Mouse (Mus musculus): ENCODE results near the gene Ppp1r1c. TPM values are rescaled to one million over a fixed set of nuclear protein-coding genes. Genes with fewer than 3 reads are reported as not detected.

Ppp1r1c gene
- not detected in 2 replicates for total RNA-seq (2021)
- long read RNA-seq, result 0 reads

GRCm38 (mm10) chr2:79707575-79707974 is at the start of gene Ppp1r1c:
TSS of gene Ppp1r1c (plus strand) at chr2:79707780.
- no peak for DNase-seq

- no peak for DNase-seq
Measured at GRCm38 (mm10) chr2:79660417-79661185, 47.0 kb upstream of the Ppp1r1c start.

- no peak for DNase-seq
Measured at GRCm38 (mm10) chr2:79661486-79662104, 46.0 kb upstream of the Ppp1r1c start.

- no peak for DNase-seq
Measured at GRCm38 (mm10) chr2:79664532-79665286, 42.9 kb upstream of the Ppp1r1c start.

- no peak for DNase-seq
Measured at GRCm38 (mm10) chr2:79665492-79665891, 42.1 kb upstream of the Ppp1r1c start.

- no peak for DNase-seq
Measured at GRCm38 (mm10) chr2:79675266-79675665, 32.3 kb upstream of the Ppp1r1c start.

- no peak for DNase-seq
Measured at GRCm38 (mm10) chr2:79677663-79678257, 29.8 kb upstream of the Ppp1r1c start.

GRCm38 (mm10) chr2:79681672-79682071 is 25.9 kb upstream of the Ppp1r1c start:
- DNase-seq, result no peak

GRCm38 (mm10) chr2:79683258-79683657 is 24.3 kb upstream of the Ppp1r1c start:
- DNase-seq, result no peak

- DNase-seq, result no peak
Measured at GRCm38 (mm10) chr2:79690838-79691237, 16.7 kb upstream of the Ppp1r1c start.

- no peak for DNase-seq
Measured at GRCm38 (mm10) chr2:79695190-79695589, 12.4 kb upstream of the Ppp1r1c start.

- DNase-seq, result no peak
Measured at GRCm38 (mm10) chr2:79695939-79696338, 11.6 kb upstream of the Ppp1r1c start.

GRCm38 (mm10) chr2:79696478-79697230 is 10.9 kb upstream of the Ppp1r1c start:
- DNase-seq, result no peak

GRCm38 (mm10) chr2:79698166-79698565 is 9.4 kb upstream of the Ppp1r1c start:
- no peak for DNase-seq

GRCm38 (mm10) chr2:79704773-79705172 is 2.8 kb upstream of the Ppp1r1c start:
- DNase-seq, result no peak

- no peak for DNase-seq
Measured at GRCm38 (mm10) chr2:79713662-79714091, 6.1 kb downstream of the Ppp1r1c start.

GRCm38 (mm10) chr2:79714745-79715144 is 7.2 kb downstream of the Ppp1r1c start:
- no peak for DNase-seq

- DNase-seq, result no peak
Measured at GRCm38 (mm10) chr2:79715925-79716324, 8.3 kb downstream of the Ppp1r1c start.

- DNase-seq, result no peak
Measured at GRCm38 (mm10) chr2:79717846-79718245, 10.3 kb downstream of the Ppp1r1c start.

GRCm38 (mm10) chr2:79722415-79722814 is 14.8 kb downstream of the Ppp1r1c start:
- no peak for DNase-seq

GRCm38 (mm10) chr2:79738958-79739357 is 31.4 kb downstream of the Ppp1r1c start:
- DNase-seq, result peak; percentile 37

GRCm38 (mm10) chr2:79741966-79742365 is 34.4 kb downstream of the Ppp1r1c start:
- DNase-seq, result no peak

Measured in adrenal gland, postnatal 25 days (tissue).